Mouse (Mus musculus) MEL (cell line): ENCODE measurements around the gene Cpsf6. TPM values are rescaled to one million over a fixed set of nuclear protein-coding genes. Genes with fewer than 3 reads are reported as not detected.
A peak's percentile ranks its signal among the peaks of the same experiment; 100 is the strongest.

Experiments used
- DNase-seq: peaks from one replicate; pipeline ENCODE4 v3.0.0; 2011; ENCODE audit warnings: low read depth, low spot score
- H3K27ac ChIP-seq: 2 replicates; pipeline ENCODE4 v1.5.1; 2012; ENCODE audit warnings: low read depth, mild to moderate bottlenecking, control low read depth, low read length, moderate library complexity; ENCODE audit not compliant: control insufficient read depth
- H3K27me3 ChIP-seq, 2 experiments: fragments of 150-350 bp in 1 of 2; sonication (generic) in 1 of 2; 2 replicates each; pipeline ENCODE4 v1.6.1; 2012; ENCODE audit warnings: low read length in 2 of 2, mild to moderate bottlenecking in 2 of 2, improper control_type of control experiment in 1 of 2, moderate library complexity in 1 of 2; ENCODE audit not compliant: insufficient read depth in 2 of 2, control insufficient read depth in 1 of 2
- H3K36me3 ChIP-seq, 2 experiments: 2 replicates each; pipeline ENCODE4 v1.6.1; 2012 to 2014; ENCODE audit warnings: low read length in 2 of 2, improper control_type of control experiment in 1 of 2, inconsistent platforms in 1 of 2, mild to moderate bottlenecking in 1 of 2; ENCODE audit not compliant: insufficient read depth in 2 of 2, control insufficient read depth in 1 of 2
- H3K4me1 ChIP-seq, 2 experiments: fragments of 150-350 bp in 1 of 2; sonication (generic) in 1 of 2; 2 replicates each; pipeline ENCODE4 v1.6.1; 2012; ENCODE audit warnings: low read length in 2 of 2, improper control_type of control experiment in 1 of 2, mild to moderate bottlenecking in 1 of 2; ENCODE audit not compliant: insufficient read depth in 2 of 2, control insufficient read depth in 1 of 2
- H3K4me3 ChIP-seq, 2 experiments: fragments of 150-350 bp in 1 of 2; sonication (generic) in 1 of 2; 2 replicates each; pipeline ENCODE4 v1.5.1; 2012; ENCODE audit warnings: low read depth in 2 of 2, low read length in 2 of 2, mild to moderate bottlenecking in 2 of 2, moderate library complexity in 2 of 2, control low read depth in 1 of 2, improper control_type of control experiment in 1 of 2; ENCODE audit not compliant: control insufficient read depth in 1 of 2, insufficient read depth in 1 of 2
- H3K79me2 ChIP-seq: 2 replicates; pipeline ENCODE4 v1.6.1; 2012; ENCODE audit warnings: mild to moderate bottlenecking, low read length, moderate library complexity; ENCODE audit not compliant: control insufficient read depth, poor library complexity, insufficient read depth
- H3K9ac ChIP-seq: 2 replicates; pipeline ENCODE4 v1.6.1; 2012; ENCODE audit warnings: low read depth, mild to moderate bottlenecking, control low read depth, low read length, moderate library complexity; ENCODE audit not compliant: control insufficient read depth, poor library complexity, severe bottlenecking
- H3K9me3 ChIP-seq: fragments of 150-350 bp; sonication (generic); replicated peaks from 2 replicates; pipeline ENCODE4 v1.6.1; 2012; ENCODE audit warnings: mild to moderate bottlenecking, low read length, improper control_type of control experiment, moderate library complexity; ENCODE audit not compliant: insufficient read depth
- BHLHE40 ChIP-seq: IDR thresholded peaks from 2 replicates; pipeline ENCODE4 v1.6.1; 2012; ENCODE audit warnings: low read depth, mild to moderate bottlenecking, inconsistent platforms, low read length, improper control_type of control experiment, borderline replicate concordance
- CHD2 ChIP-seq: IDR thresholded peaks from 2 replicates; pipeline ENCODE4 v1.6.1; 2011; ENCODE audit warnings: low read length, improper control_type of control experiment
- CTCF ChIP-seq, 3 experiments: IDR thresholded peaks in 2 of 3; conservative IDR thresholded peaks in 1 of 3; 2 replicates each; pipeline ENCODE4 v1.5.1; 2011 to 2012; ENCODE audit warnings: low read length in 3 of 3, low read depth in 2 of 3, mild to moderate bottlenecking in 2 of 3, improper control_type of control experiment in 1 of 3, inconsistent platforms in 1 of 3, mixed read lengths in 1 of 3, moderate library complexity in 1 of 3; ENCODE audit not compliant: control insufficient read depth in 1 of 3, insufficient read depth in 1 of 3, poor library complexity in 1 of 3, severe bottlenecking in 1 of 3
- EP300 ChIP-seq, 2 experiments: IDR thresholded peaks; 2 replicates each; pipeline ENCODE4 v1.6.1; 2011; ENCODE audit warnings: improper control_type of control experiment in 2 of 2, low read length in 2 of 2, low read depth in 1 of 2, mild to moderate bottlenecking in 1 of 2
- ETS1 ChIP-seq: IDR thresholded peaks from 2 replicates; pipeline ENCODE4 v1.6.1; 2012; ENCODE audit warnings: low read depth, mild to moderate bottlenecking, inconsistent platforms, low read length, improper control_type of control experiment, moderate library complexity
- GATA1 ChIP-seq: IDR thresholded peaks from 2 replicates; pipeline ENCODE4 v1.6.1; 2011; ENCODE audit warnings: low read depth, low read length, improper control_type of control experiment
- KAT2A ChIP-seq: conservative IDR thresholded peaks from 2 replicates; pipeline ENCODE4 v1.6.1; 2012; ENCODE audit warnings: low read depth, low read length, improper control_type of control experiment, inconsistent platforms
- MAFK ChIP-seq: IDR thresholded peaks from 2 replicates; pipeline ENCODE4 v1.6.1; 2011; ENCODE audit warnings: low read depth, mild to moderate bottlenecking, low read length, improper control_type of control experiment, borderline replicate concordance
- MAZ ChIP-seq: IDR thresholded peaks from 2 replicates; pipeline ENCODE4 v1.6.1; 2012; ENCODE audit warnings: low read depth, mild to moderate bottlenecking, inconsistent platforms, low read length, improper control_type of control experiment
- MEF2A ChIP-seq: IDR thresholded peaks from 2 replicates; pipeline ENCODE4 v1.6.1; 2014; ENCODE audit warnings: low read depth, mild to moderate bottlenecking, inconsistent platforms, low read length, improper control_type of control experiment; ENCODE audit not compliant: poor library complexity, insufficient replicate concordance, severe bottlenecking; ENCODE audit errors: extremely low read depth
- MXI1 ChIP-seq: IDR thresholded peaks from 2 replicates; pipeline ENCODE4 v1.6.1; 2011; ENCODE audit warnings: mild to moderate bottlenecking, low read depth, low read length, improper control_type of control experiment
- MYC ChIP-seq: IDR thresholded peaks from 2 replicates; pipeline ENCODE4 v1.6.1; 2011; ENCODE audit warnings: low read depth, mild to moderate bottlenecking, low read length, improper control_type of control experiment, moderate library complexity
- NRF1 ChIP-seq: IDR thresholded peaks from 2 replicates; pipeline ENCODE4 v1.6.1; 2014; ENCODE audit warnings: low read depth, mild to moderate bottlenecking, inconsistent platforms, low read length, improper control_type of control experiment, moderate library complexity; ENCODE audit not compliant: poor library complexity, insufficient read depth, severe bottlenecking
- POLR2AphosphoS2 ChIP-seq: IDR thresholded peaks from 2 replicates; pipeline ENCODE4 v1.6.1; 2011; ENCODE audit warnings: low read length, improper control_type of control experiment
- RCOR1 ChIP-seq: IDR thresholded peaks from 2 replicates; pipeline ENCODE4 v1.6.1; 2012; ENCODE audit warnings: low read depth, mild to moderate bottlenecking, inconsistent platforms, low read length, improper control_type of control experiment
- SIN3A ChIP-seq: IDR thresholded peaks from 2 replicates; pipeline ENCODE4 v1.6.1; 2012; ENCODE audit warnings: low read length, improper control_type of control experiment, inconsistent platforms
- TAL1 ChIP-seq: IDR thresholded peaks from 2 replicates; pipeline ENCODE4 v1.6.1; 2012; ENCODE audit warnings: mild to moderate bottlenecking, inconsistent platforms, low read length, moderate library complexity, mixed read lengths
- TCF12 ChIP-seq: IDR thresholded peaks from 2 replicates; pipeline ENCODE4 v1.6.1; 2014; ENCODE audit warnings: low read depth, mild to moderate bottlenecking, inconsistent platforms, low read length, improper control_type of control experiment, moderate library complexity
- USF2 ChIP-seq, 2 experiments: IDR thresholded peaks; 2 replicates each; pipeline ENCODE4 v1.6.1; 2011 to 2012; ENCODE audit warnings: improper control_type of control experiment in 2 of 2, low read length in 2 of 2, borderline replicate concordance in 1 of 2, inconsistent platforms in 1 of 2, low read depth in 1 of 2, mild to moderate bottlenecking in 1 of 2; ENCODE audit not compliant: insufficient read depth in 1 of 2
- ZKSCAN1 ChIP-seq: IDR thresholded peaks from 2 replicates; pipeline ENCODE4 v1.6.1; 2012; ENCODE audit warnings: low read depth, mild to moderate bottlenecking, inconsistent platforms, low read length, improper control_type of control experiment, moderate library complexity
- ZMIZ1 ChIP-seq: IDR thresholded peaks from 2 replicates; pipeline ENCODE4 v1.6.1; 2012; ENCODE audit warnings: low read depth, mild to moderate bottlenecking, inconsistent platforms, low read length, improper control_type of control experiment, moderate library complexity
- polyA plus RNA-seq, 2 experiments: library from polyadenylated mRNA; stranded (reverse) in 1 of 2; unstranded in 1 of 2; fragments of >175 nt in 1 of 2; fragments of >200 nt in 1 of 2; gene quantifications; 2 replicates each; pipeline versions ENCODE4 v1.2.1 to v1.2.4; 2012; ENCODE audit warnings: low replicate concordance in 2 of 2, low read depth in 1 of 2; ENCODE audit not compliant: insufficient read length in 2 of 2, insufficient read depth in 1 of 2, missing spikeins in 1 of 2
- total RNA-seq: library from RNA; depleted of rRNA; stranded (reverse); fragments of 300-350 nt; gene quantifications from 2 replicates; pipeline ENCODE4 v1.2.3, GENCODE M21; 2012

Cpsf6 gene
- total and polyA plus RNA-seq, 3 experiments, result 85.7 to 88.2 TPM; not detected in 1

- Histone ChIP-seq H3K9me3 (no peaks in the 10 kb centered on the region), H3K4me3 (no peak overlapping the region), H3K27ac (no peak overlapping the region), H3K79me2 (no peaks in the 10 kb centered on the region), H3K27me3 (no peaks in the 10 kb centered on the region), H3K9ac (no peak overlapping the region), H3K4me1 (peaks cover 7 to 28% of the 10 kb centered on the region in 2 experiments; a peak in 3 of 4 replicates), H3K36me3 (peaks cover 0 to 10% of the 10 kb centered on the region in 2 experiments; a peak in 2 of 4 replicates)
- no peak for TF ChIP-seq KAT2A
- DNase-seq, result no peak
Measured at GRCm38 (mm10) chr10:117406843-117407733, 27.3 kb upstream of the Cpsf6 start.

- H3K4me1 ChIP-seq, result peaks cover 4 to 21% of the 10 kb centered on the region in 2 experiments; a peak in 2 of 4 replicates
- H3K4me3 ChIP-seq, result no peak overlapping the region
- H3K9me3 ChIP-seq, result no peaks in the 10 kb centered on the region
- H3K27me3 ChIP-seq, result no peaks in the 10 kb centered on the region
- DNase-seq, result no peak
- peaks cover 0 to 7% of the 10 kb centered on the region in 2 experiments; a peak in 1 of 4 replicates for H3K36me3 ChIP-seq
- H3K27ac ChIP-seq, result no peak overlapping the region
- H3K9ac ChIP-seq, result no peak overlapping the region
- TF ChIP-seq SIN3A (no peak), RCOR1 (no peak), MYC (no peak), TCF12 (no peak), MAFK (no peak), CHD2 (no peak), MAZ (no peak), BHLHE40 (no peak), POLR2AphosphoS2 (no peak), MEF2A (no peak), CTCF (IDR thresholded peaks at IDR 0.05 in 2 of 3, conservative IDR thresholded peaks at IDR 0.05 in 1 of 3; ENCODE audit: control insufficient read depth in 1 of 3, insufficient read depth in 1 of 3, low read depth in 2 of 3, low read length in 3 of 3, poor library complexity in 1 of 3, severe bottlenecking in 1 of 3) (no peak)
- H3K79me2 ChIP-seq, result no peaks in the 10 kb centered on the region
Measured at GRCm38 (mm10) chr10:117406283-117406588, 26.4 kb upstream of the Cpsf6 start.

- no peaks in the 10 kb centered on the region for H3K79me2 ChIP-seq
- DNase-seq, result no peak
- H3K27ac ChIP-seq, result no peak overlapping the region
- peaks cover 4 to 19% of the 10 kb centered on the region in 2 experiments; a peak in 2 of 4 replicates for H3K4me1 ChIP-seq
- no peaks in the 10 kb centered on the region for H3K9me3 ChIP-seq
- H3K4me3 ChIP-seq, result no peak overlapping the region
- H3K36me3 ChIP-seq, result peaks cover 0 to 7% of the 10 kb centered on the region in 2 experiments; a peak in 1 of 4 replicates
- H3K27me3 ChIP-seq, result no peaks in the 10 kb centered on the region
- H3K9ac ChIP-seq, result no peak overlapping the region
- TF ChIP-seq MXI1, result no peak
- TF ChIP-seq USF2 (IDR thresholded peaks at IDR 0.05; ENCODE audit: borderline replicate concordance in 1 of 2, insufficient read depth in 1 of 2, low read depth in 1 of 2, low read length in 2 of 2), result no peak
- TF ChIP-seq CTCF (IDR thresholded peaks at IDR 0.05 in 2 of 3, conservative IDR thresholded peaks at IDR 0.05 in 1 of 3; ENCODE audit: control insufficient read depth in 1 of 3, insufficient read depth in 1 of 3, low read depth in 2 of 3, low read length in 3 of 3, poor library complexity in 1 of 3, severe bottlenecking in 1 of 3), result no peak
- no peak for TF ChIP-seq ZKSCAN1
- no peak for TF ChIP-seq ETS1
- no peak for TF ChIP-seq TAL1
- TF ChIP-seq MAZ, result no peak
- TF ChIP-seq TCF12, result no peak
- TF ChIP-seq NRF1, result no peak
- no peak for TF ChIP-seq ZMIZ1
- no peak for TF ChIP-seq MEF2A
- 0 out of 4 replicates have a peak, but pooled peaks of 1 of the 2 experiments have one; percentile 11 for TF ChIP-seq EP300 (IDR thresholded peaks at IDR 0.05; ENCODE audit: low read depth in 1 of 2, low read length in 2 of 2)
- 0 out of 2 replicates have a peak, but pooled peaks have one; percentile 33 for TF ChIP-seq GATA1
Measured at GRCm38 (mm10) chr10:117405526-117406282, 25.9 kb upstream of the Cpsf6 start.
